Comparison of ENCODE assay signal across 26 mouse cellular contexts in the genomic region with DNA sequence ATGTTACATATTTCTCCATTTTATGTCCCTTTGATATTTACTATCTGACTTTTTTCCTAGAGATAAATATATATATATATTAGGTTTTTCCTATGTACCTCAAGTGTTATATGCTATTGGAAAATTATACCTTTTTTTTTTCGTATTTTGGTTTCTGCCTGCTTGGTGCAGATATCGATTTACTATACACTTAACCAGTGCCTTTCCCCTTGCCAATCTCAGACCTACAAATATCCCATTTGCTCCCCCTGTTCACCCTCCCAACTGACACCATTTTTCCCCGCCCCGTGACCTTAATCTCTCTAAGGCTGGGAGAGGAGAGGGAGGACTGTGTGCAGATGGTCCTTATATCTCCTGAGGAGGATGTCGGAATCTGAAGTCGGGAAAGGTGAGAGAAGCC. TPM values are rescaled to one million over a fixed set of nuclear protein-coding genes. Genes with fewer than 3 reads are reported as not detected.
A peak's percentile ranks its signal among the peaks of the same experiment; 100 is the strongest.
DNase-seq lines count a peak whose midpoint lies in the region; ATAC-seq lines count a peak whose summit lies in the region.
"Had no signal": no experiment of that assay in that cellular context is flagged by ENCODE, and none has a peak within 500 bp of the region (broad histone marks: within the 10 kb centered on the region; RNA-seq: fewer than 3 reads in every experiment).

Gene Cacna1f, plus strand, starts transcription at position 301 of the 400 bp plus-strand sequence.

- H3K4me3 ChIP-seq in liver, embryonic 13.5 days (replicated peaks) = no peak within 1 kb of the TSS
- H3K4me3 ChIP-seq in liver, embryonic 11.5 days (ENCODE audit: low read depth, low read length) = no peak within 1 kb of the TSS
- H3K4me3 ChIP-seq: embryonic facial prominence, embryonic 13.5 days; embryonic facial prominence, embryonic 15.5 days; forebrain, embryonic 10.5 days; forebrain, embryonic 12.5 days had no signal

- 0 out of 2 replicates have a peak, but pooled peaks cover 6% of the 10 kb centered on the region for H3K36me3 ChIP-seq in liver, embryonic 13.5 days
- no peaks in the 10 kb centered on the region for H3K36me3 ChIP-seq in liver, embryonic 11.5 days (ENCODE audit: control insufficient read depth, insufficient read depth, low read length)
- H3K36me3 ChIP-seq: embryonic facial prominence, embryonic 13.5 days; embryonic facial prominence, embryonic 15.5 days; forebrain, embryonic 12.5 days had no signal

- H3K9me3 ChIP-seq in liver, embryonic 13.5 days (replicated peaks) = no peaks in the 10 kb centered on the region
- no peaks in the 10 kb centered on the region for H3K9me3 ChIP-seq in liver, embryonic 11.5 days (ENCODE audit: control insufficient read depth, low read length)
- H3K9me3 ChIP-seq: embryonic facial prominence, embryonic 13.5 days; embryonic facial prominence, embryonic 15.5 days; forebrain, embryonic 10.5 days; forebrain, embryonic 12.5 days had no signal

- H3K4me2 ChIP-seq in liver, embryonic 13.5 days = peak within 1 kb of the TSS; percentile 41; the same call in 1 of the 2 replicates
- no peak within 1 kb of the TSS; the same call in 1 of the 2 replicates for H3K4me2 ChIP-seq in liver, embryonic 11.5 days
- H3K4me2 ChIP-seq: embryonic facial prominence, embryonic 13.5 days; forebrain, embryonic 12.5 days had no signal

- no peak for DNase-seq in liver, embryonic 13.5 days
- no peak for DNase-seq in liver, embryonic 11.5 days (ENCODE audit: low spot score)
- peak; percentile 65 for DNase-seq in retina, adult 2 months (ENCODE audit: low read depth, low spot score)
- no peak for DNase-seq in retina, embryonic 14.5 days (ENCODE audit: low spot score)
- DNase-seq in retina, postnatal 1 day = peak; percentile 44
- DNase-seq in gastrocnemius, adult 8-10 months (ENCODE audit: low spot score in 2 of 2) = no peak
- DNase-seq: adrenal gland, adult 2 months; adrenal gland, postnatal 10 days; adrenal gland, postnatal 25 days; cerebellum, adult 11 months; cerebellum, adult 18-20 months; cerebellum, adult 8-10 months; cerebellum, adult 9-11 months; cerebellum, postnatal 14 days; cerebellum, postnatal 36 days; embryo, embryonic 11 days had no signal

- no peak within 1 kb of the TSS for H3K9ac ChIP-seq in liver, embryonic 13.5 days
- no peak within 1 kb of the TSS for H3K9ac ChIP-seq in liver, embryonic 11.5 days (ENCODE audit: low read depth, low read length)
- H3K9ac ChIP-seq: embryonic facial prominence, embryonic 13.5 days; embryonic facial prominence, embryonic 15.5 days; forebrain, embryonic 12.5 days had no signal

- H3K4me1 ChIP-seq in liver, embryonic 13.5 days (replicated peaks) = peaks cover 9% of the 10 kb centered on the region; the same call in 1 of the 2 replicates
- no peaks in the 10 kb centered on the region for H3K4me1 ChIP-seq in liver, embryonic 11.5 days (replicated peaks; ENCODE audit: control insufficient read depth, insufficient read depth, low read length)
- H3K4me1 ChIP-seq: embryonic facial prominence, embryonic 15.5 days had no signal

- no peak for ATAC-seq in liver, embryonic 13.5 days (ENCODE audit: low read depth)
- no peak for ATAC-seq in liver, embryonic 11.5 days (replicated peaks; ENCODE audit: low FRiP score)
- ATAC-seq: forebrain, embryonic 14.5 days had no signal

- no peak within 1 kb of the TSS for H3K27ac ChIP-seq in liver, embryonic 13.5 days
- no peak within 1 kb of the TSS for H3K27ac ChIP-seq in liver, embryonic 11.5 days (ENCODE audit: low read depth, low read length)
- H3K27ac ChIP-seq: embryonic facial prominence, embryonic 13.5 days; embryonic facial prominence, embryonic 15.5 days; forebrain, embryonic 10.5 days; forebrain, embryonic 12.5 days had no signal

- peaks cover 23% of the 10 kb centered on the region for H3K27me3 ChIP-seq in liver, embryonic 13.5 days
- peaks cover 8% of the 10 kb centered on the region for H3K27me3 ChIP-seq in liver, embryonic 11.5 days (replicated peaks; ENCODE audit: control insufficient read depth, insufficient read depth, low read length)
- H3K27me3 ChIP-seq: embryonic facial prominence, embryonic 13.5 days; embryonic facial prominence, embryonic 15.5 days; forebrain, embryonic 12.5 days had no signal

- WGBS in liver, embryonic 13.5 days (ENCODE audit: insufficient replicate concordance) = 54% methylated on average over 6 of the region's 6 CpGs
- 66% methylated on average over 6 of the region's 6 CpGs for WGBS in liver, embryonic 11.5 days

RNA-seq across cellular contexts. Expression of gene Cacna1f, which starts in this region (rescaled TPM):
- 0.10 TPM in 1 of 2 replicates, not detected in the other for polyA plus RNA-seq in liver, embryonic 13.5 days (2015; fragmentation: Nextera tagmentation; extraction: Ambion mirVana)
- 0.03 and 0.08 TPM in 2 replicates for polyA plus RNA-seq in liver, embryonic 11.5 days (2014; fragmentation: Nextera tagmentation; extraction: Ambion mirVana)
- total RNA-seq in gastrocnemius, adult 8-10 months (2022) = not detected
- total RNA-seq: adrenal gland, postnatal 10 days; adrenal gland, postnatal 25 days; ES-E14; MEL had no signal
- polyA plus RNA-seq: adrenal gland, adult 2 months; C2C12; embryonic facial prominence, embryonic 11.5 days; embryonic facial prominence, embryonic 13.5 days; erythroblast, embryonic 14.5 days; forebrain, embryonic 10.5 days; forebrain, embryonic 12.5 days; forebrain, embryonic 14.5 days had no signal

Comparison
In these comparisons a context has a peak if more than half of its experiments do, and no peak if none do; other contexts are left out.
1. DNase-seq: peak in retina, adult 2 months (single experiment) and retina, postnatal 1 day (single experiment); none in liver, embryonic 13.5 days (single experiment), liver, embryonic 11.5 days (single experiment), retina, embryonic 14.5 days (single experiment) and gastrocnemius, adult 8-10 months (0 of 2).